Mouse (Mus musculus) ES-Bruce4 (cell line): ENCODE data around the gene Col4a1.

Experiments
- CTCF ChIP-seq: IDR thresholded peaks from one replicate; pipeline ENCODE4 v1.8.1; 2011; ENCODE audit warnings: low read depth, low read length
- EP300 ChIP-seq: IDR thresholded peaks from 2 replicates; pipeline ENCODE4 v1.6.1; 2011; ENCODE audit warnings: low read depth, low read length; ENCODE audit not compliant: insufficient read depth
- POLR2A ChIP-seq: IDR thresholded peaks from one replicate; pipeline ENCODE4 v1.8.1; 2011; ENCODE audit warnings: low read length; ENCODE audit not compliant: insufficient read depth

GRCm38 (mm10) chr8:11340310-11341110 is 27.9 kb upstream of the Col4a1 start:
- TF ChIP-seq CTCF (no peak), POLR2A (no peak), EP300 (no peak)
